Mouse (Mus musculus) stomach, postnatal 0 days (tissue): Measurements from ENCODE around the gene Slc6a8. TPM values are rescaled to one million over a fixed set of nuclear protein-coding genes. Genes with fewer than 3 reads are reported as not detected.

Source experiments
- ATAC-seq: fragments of 200-750 bp; cut with Nextera tagmentation; 2 replicates; pipeline ENCODE4 v1.8.0; 2017; ENCODE audit not compliant: low FRiP score, low TSS enrichment
- DNase-seq: peaks from one replicate; pipeline ENCODE4 v3.0.0-alpha.2; 2016; ENCODE audit warnings: low spot score
- H3K27ac ChIP-seq: fragments of 300-500 bp; sonication (generic); replicated peaks from 2 replicates; pipeline ENCODE4 v1.5.1; 2014; ENCODE audit warnings: mild to moderate bottlenecking, control low read depth
- H3K27me3 ChIP-seq: fragments of 300-500 bp; sonication (generic); 2 replicates; pipeline ENCODE4 v1.6.1; 2014; ENCODE audit warnings: low read length; ENCODE audit not compliant: control insufficient read depth, insufficient read depth
- H3K36me3 ChIP-seq: fragments of 300-500 bp; sonication (generic); 2 replicates; pipeline ENCODE4 v1.6.1; 2014; ENCODE audit warnings: low read length, mixed read lengths; ENCODE audit not compliant: control insufficient read depth, insufficient read depth
- H3K4me1 ChIP-seq: fragments of 300-500 bp; sonication (generic); replicated peaks from 2 replicates; pipeline ENCODE4 v1.6.1; 2014; ENCODE audit warnings: antibody characterized with exemption; ENCODE audit not compliant: control insufficient read depth, insufficient read depth
- H3K4me2 ChIP-seq: fragments of 300-500 bp; sonication (generic); replicated peaks from 2 replicates; pipeline ENCODE4 v1.6.1; 2014; ENCODE audit warnings: low read depth, mild to moderate bottlenecking, control low read depth, moderate library complexity
- H3K4me3 ChIP-seq: fragments of 300-500 bp; sonication (generic); 2 replicates; pipeline ENCODE4 v1.5.1; 2014; ENCODE audit warnings: low read depth, low read length, control low read depth
- H3K9ac ChIP-seq: fragments of 300-500 bp; sonication (generic); 2 replicates; pipeline ENCODE4 v1.6.1; 2014; ENCODE audit warnings: mild to moderate bottlenecking, low read length, control low read depth, mixed read lengths
- H3K9me3 ChIP-seq: fragments of 300-500 bp; sonication (generic); 2 replicates; pipeline ENCODE4 v1.6.1; 2016; ENCODE audit warnings: low read length; ENCODE audit not compliant: control insufficient read depth
- CTCF ChIP-seq: IDR thresholded peaks from 2 replicates; pipeline ENCODE4 v1.5.1; 2016; ENCODE audit warnings: antibody characterized with exemption, low read depth, mild to moderate bottlenecking, moderate library complexity
- EP300 ChIP-seq: optimal IDR thresholded peaks from 2 replicates; pipeline ENCODE3; 2016; ENCODE audit warnings: antibody characterized with exemption
- WGBS: fragments of 180-500 bp; shearing (Covaris S2); extraction: QIAGEN DNeasy Blood & Tissue Kit; methylation state at CpG from one replicate; pipeline ENCODE4 v1.1.7; 2014; 5-methylcytosine and 5-hydroxymethylcytosine counted together
- polyA plus RNA-seq: library from polyadenylated mRNA; unstranded; fragments of >200 nt; fragmentation: Nextera tagmentation; extraction: Ambion mirVana; gene quantifications from 2 replicates; pipeline ENCODE4 v1.2.1, GENCODE M21; 2015

The Slc6a8 gene
- 7.5 and 9.2 TPM in 2 replicates for polyA plus RNA-seq

GRCm38 (mm10) chrX:73672879-73673618 is at the start of gene Slc6a8:
Gene Slc6a8 (plus strand): TSS chrX:73673150.
- DNase-seq (peak; percentile 79), ATAC-seq (peak; percentile 72)
- Histone ChIP-seq H3K9ac (peak within 1 kb of the TSS; percentile 75), H3K9me3 (no peaks in the 10 kb centered on the region), H3K27ac (peak within 1 kb of the TSS; percentile 78), H3K36me3 (no peaks in the 10 kb centered on the region), H3K27me3 (no peaks in the 10 kb centered on the region), H3K4me1 (no peaks in the 10 kb centered on the region), H3K4me3 (peak within 1 kb of the TSS; percentile 54), H3K4me2 (peak within 1 kb of the TSS; percentile 66)
- 19% methylated on average over 43 of the region's 72 CpGs for WGBS
- TF ChIP-seq CTCF: no peak
- TF ChIP-seq EP300: no peak

DNA sequence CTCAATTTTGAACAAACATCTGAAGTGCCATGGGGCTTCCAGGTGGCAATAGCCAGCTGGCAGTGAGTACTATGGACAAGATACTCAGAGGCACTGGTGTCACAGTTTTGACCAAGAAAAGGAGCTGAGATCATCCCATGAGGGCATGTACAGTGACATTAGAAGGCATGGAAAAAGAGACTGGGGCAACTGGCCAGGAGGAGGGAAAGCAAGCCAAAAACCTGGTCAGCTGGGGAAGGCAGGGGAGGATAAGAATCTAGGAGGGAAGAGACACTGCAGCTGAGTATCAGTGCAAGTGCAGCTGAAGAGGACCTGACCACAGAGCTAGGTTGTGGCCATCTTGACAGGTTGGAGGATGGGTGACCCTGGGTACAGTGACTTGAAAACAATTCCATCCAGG is 46.0 kb upstream of the Slc6a8 start:
- TF ChIP-seq EP300: no peak
- Histone ChIP-seq H3K4me1 (no peaks in the 10 kb centered on the region), H3K27ac (no peak overlapping the region), H3K36me3 (no peaks in the 10 kb centered on the region), H3K9me3 (no peaks in the 10 kb centered on the region), H3K27me3 (no peaks in the 10 kb centered on the region), H3K9ac (no peak overlapping the region), H3K4me3 (no peak overlapping the region), H3K4me2 (no peak overlapping the region)
- DNase-seq (no peak), ATAC-seq (no peak)

- no peak for ATAC-seq
- H3K9me3 ChIP-seq: no peaks in the 10 kb centered on the region
- peak; percentile 22 for DNase-seq
- no peaks in the 10 kb centered on the region for H3K36me3 ChIP-seq
- H3K4me1 ChIP-seq: no peaks in the 10 kb centered on the region
- no peaks in the 10 kb centered on the region for H3K27me3 ChIP-seq
- no peak for TF ChIP-seq EP300
- TF ChIP-seq CTCF: no peak
- no peak overlapping the region for H3K4me3 ChIP-seq
- no peak overlapping the region for H3K4me2 ChIP-seq
- H3K27ac ChIP-seq: no peak overlapping the region
- 16% methylated on average over 18 of the region's 19 CpGs for WGBS
- H3K9ac ChIP-seq: no peak overlapping the region
These were observed 37.5 kb upstream of the Slc6a8 start for GRCm38 (mm10) chrX:73635425-73635824.

- Histone ChIP-seq H3K27me3 (no peaks in the 10 kb centered on the region), H3K27ac (no peak overlapping the region), H3K9me3 (no peaks in the 10 kb centered on the region), H3K4me2 (peak overlapping the region; percentile 50), H3K4me1 (no peaks in the 10 kb centered on the region), H3K36me3 (no peaks in the 10 kb centered on the region), H3K9ac (no peak overlapping the region), H3K4me3 (peak overlapping the region; percentile 10; the same call in 1 of the 2 replicates)
- DNase-seq: no peak
- TF ChIP-seq CTCF (no peak), EP300 (no peak)
- no peak for ATAC-seq
- 8% methylated on average over 16 of the region's 19 CpGs for WGBS
These were observed 35.5 kb upstream of the Slc6a8 start for GRCm38 (mm10) chrX:73637415-73637814.

- H3K4me1 ChIP-seq: no peaks in the 10 kb centered on the region
- peak; percentile 83 for ATAC-seq
- no peaks in the 10 kb centered on the region for H3K36me3 ChIP-seq
- TF ChIP-seq EP300 (no peak), CTCF (no peak)
- 17% methylated on average over 21 of the region's 28 CpGs for WGBS
- H3K4me3 ChIP-seq: peak within 1 kb of the TSS; percentile 29
- H3K27ac ChIP-seq: no peak within 1 kb of the TSS
- peak; percentile 79 for DNase-seq
- no peaks in the 10 kb centered on the region for H3K27me3 ChIP-seq
- H3K4me2 ChIP-seq: peak within 1 kb of the TSS; percentile 49
- no peaks in the 10 kb centered on the region for H3K9me3 ChIP-seq
- no peak within 1 kb of the TSS; the same call in 1 of the 2 replicates for H3K9ac ChIP-seq
These were observed 33.7 kb upstream of the Slc6a8 start, which contains the start of gene Dusp9 for GRCm38 (mm10) chrX:73639255-73639675. Gene Dusp9 (plus strand): TSS chrX:73639419.

DNA sequence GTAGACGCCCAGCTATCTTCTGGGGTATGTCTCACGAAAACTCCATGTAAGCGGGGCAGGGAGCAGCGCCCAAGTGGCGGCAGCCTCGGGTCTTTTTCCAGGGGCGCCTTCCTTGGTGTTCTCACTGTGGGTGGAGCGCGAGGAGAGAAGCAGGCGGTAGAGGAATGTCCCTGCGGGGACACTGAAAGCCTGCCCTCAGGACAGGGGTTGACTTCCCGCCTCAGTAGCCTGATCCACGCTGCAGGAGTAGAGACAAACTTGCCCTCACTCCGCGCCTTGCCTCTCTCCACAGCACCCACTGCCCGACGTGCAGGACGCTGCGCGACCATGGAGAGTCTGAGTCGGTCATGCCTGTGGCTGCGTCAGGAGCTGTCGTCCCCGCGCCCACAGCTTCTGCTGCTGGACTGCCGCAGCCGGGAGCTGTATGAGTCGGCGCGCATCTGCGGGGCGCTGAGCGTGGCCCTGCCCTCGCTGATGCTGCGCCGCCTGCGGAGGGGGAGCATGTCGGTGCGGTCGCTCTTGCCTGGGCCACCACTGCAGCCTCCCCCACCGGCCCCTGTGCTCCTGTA is 33.0 kb upstream of the Slc6a8 start:
- Histone ChIP-seq H3K9ac (no peak overlapping the region; the same call in 1 of the 2 replicates), H3K4me3 (peak overlapping the region; percentile 29; the same call in 1 of the 2 replicates), H3K4me1 (no peaks in the 10 kb centered on the region), H3K36me3 (no peaks in the 10 kb centered on the region), H3K4me2 (peak overlapping the region; percentile 49), H3K27me3 (no peaks in the 10 kb centered on the region), H3K9me3 (no peaks in the 10 kb centered on the region), H3K27ac (no peak overlapping the region)
- peak; percentile 16; the same call in 1 of the 2 replicates for ATAC-seq
- 13% methylated on average over 36 of the region's 41 CpGs for WGBS
- TF ChIP-seq EP300 (no peak), CTCF (no peak)
- no peak for DNase-seq
